Mouse (Mus musculus): Measurements from ENCODE around the gene Bloc1s5. TPM values are rescaled to one million over a fixed set of nuclear protein-coding genes. Genes with fewer than 3 reads are reported as not detected.
A peak's percentile ranks its signal among the peaks of the same experiment; 100 is the strongest.

The Bloc1s5 gene
- total RNA-seq, 2 experiments from 2014 or later = 6.6 TPM

- no peak for DNase-seq
- intact Hi-C loops (cut with DNase I) = loop anchor here (2.0 to 5.0 kb wide), 2 partner anchors 53 to 237 kb away; partner anchors contain the start of gene Txndc5
These were observed 54.8 kb downstream of the Bloc1s5 start for GRCm38 (mm10) chr13:38579971-38580600.

- no peak for DNase-seq
- intact Hi-C loops (cut with DNase I) = no loop called here
These were observed 60.2 kb downstream of the Bloc1s5 start for GRCm38 (mm10) chr13:38574668-38575067.

- intact Hi-C loops (cut with DNase I) = no loop called here
- no peak for DNase-seq
These were observed 61.6 kb downstream of the Bloc1s5 start for GRCm38 (mm10) chr13:38573281-38573680.

- intact Hi-C loops (cut with DNase I) = no loop called here
- DNase-seq = no peak
These were observed 69.7 kb downstream of the Bloc1s5 start for GRCm38 (mm10) chr13:38565245-38565644.

GRCm38 (mm10) chr13:38554611-38555010 is 80.3 kb downstream of the Bloc1s5 start:
- DNase-seq = no peak
- intact Hi-C loops (cut with DNase I) = no loop called here

- DNase-seq = no peak
- intact Hi-C loops (cut with DNase I) = no loop called here
These were observed 80.7 kb downstream of the Bloc1s5 start for GRCm38 (mm10) chr13:38554210-38554609.

- DNase-seq = no peak
- intact Hi-C loops (cut with DNase I) = no loop called here
These were observed 86.2 kb downstream of the Bloc1s5 start for GRCm38 (mm10) chr13:38548681-38549080.

GRCm38 (mm10) chr13:38547717-38548116 is 87.2 kb downstream of the Bloc1s5 start:
- no peak for DNase-seq
- intact Hi-C loops (cut with DNase I) = no loop called here

- intact Hi-C loops (cut with DNase I) = no loop called here
These were observed 88.2 kb downstream of the Bloc1s5 start for GRCm38 (mm10) chr13:38546754-38547153.

GRCm38 (mm10) chr13:38545460-38545859 is 89.4 kb downstream of the Bloc1s5 start:
- DNase-seq = peak in 1 of 2 experiments; percentile 43
- intact Hi-C loops (cut with DNase I) = no loop called here

More at GRCm38 (mm10) chr13:38546754-38547153, 88.2 kb downstream of the Bloc1s5 start:
- no peak for DNase-seq

GRCm38 (mm10) chr13:38544769-38545445 is 90.0 kb downstream of the Bloc1s5 start:
- intact Hi-C loops (cut with DNase I) = no loop called here
- DNase-seq = no peak

GRCm38 (mm10) chr13:38543455-38544125 is 91.3 kb downstream of the Bloc1s5 start:
- no peak for DNase-seq
- intact Hi-C loops (cut with DNase I) = no loop called here

Other genes with a start within 250 kb of the Bloc1s5 start
- gene Txndc5, start 106.3 kb downstream of the Bloc1s5 start, total RNA-seq (2021) = 10 to 100 TPM; 24.4 to 26.8 TPM
- gene Eef1e1, start 23.9 kb upstream of the Bloc1s5 start, total RNA-seq (2021) = 10 to 100 TPM; 11.8 to 13.3 TPM

Data from gastrocnemius, postnatal 36 days (tissue).